Mouse (Mus musculus): ENCODE results near the gene Prr15l.

Gene Prr15l

DNA sequence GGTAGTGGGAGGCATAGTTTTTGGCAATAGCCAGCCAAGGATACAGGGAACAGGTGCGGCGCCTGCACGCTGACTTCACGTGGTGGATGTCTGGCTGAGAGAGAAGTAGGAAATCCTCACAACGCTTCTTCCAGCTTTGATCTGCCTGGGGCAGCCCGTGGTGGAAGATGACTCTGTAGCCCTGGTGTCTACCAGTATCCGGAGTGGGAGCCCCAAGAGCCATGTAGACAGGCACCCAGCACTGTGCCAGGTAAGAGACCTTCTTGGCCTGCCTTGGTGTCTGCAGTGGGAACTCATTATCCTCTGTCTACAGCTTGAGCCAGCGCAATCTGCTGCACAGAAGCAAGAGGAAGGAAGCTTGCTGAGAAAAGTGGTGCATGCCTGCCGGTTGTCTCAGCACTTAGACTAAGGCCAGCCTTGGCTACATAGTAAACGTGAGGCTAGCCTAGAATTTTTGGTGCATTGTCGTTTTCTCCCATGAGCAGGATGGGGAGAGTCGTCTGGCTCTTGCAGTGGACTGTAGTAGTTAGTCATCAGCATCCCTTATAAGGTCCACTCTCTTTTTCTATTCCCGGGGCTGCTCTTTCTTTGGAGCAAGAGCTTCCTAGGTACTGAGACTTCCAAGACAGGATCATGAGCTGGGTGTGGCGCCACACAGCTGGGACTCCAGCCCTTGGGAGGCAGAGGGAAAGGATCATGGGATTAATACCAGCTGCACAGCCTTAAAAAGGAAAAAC is 17.1 kb downstream of the Prr15l start:
- no peak for DNase-seq (ENCODE audit: low read depth, low spot score)

DNA sequence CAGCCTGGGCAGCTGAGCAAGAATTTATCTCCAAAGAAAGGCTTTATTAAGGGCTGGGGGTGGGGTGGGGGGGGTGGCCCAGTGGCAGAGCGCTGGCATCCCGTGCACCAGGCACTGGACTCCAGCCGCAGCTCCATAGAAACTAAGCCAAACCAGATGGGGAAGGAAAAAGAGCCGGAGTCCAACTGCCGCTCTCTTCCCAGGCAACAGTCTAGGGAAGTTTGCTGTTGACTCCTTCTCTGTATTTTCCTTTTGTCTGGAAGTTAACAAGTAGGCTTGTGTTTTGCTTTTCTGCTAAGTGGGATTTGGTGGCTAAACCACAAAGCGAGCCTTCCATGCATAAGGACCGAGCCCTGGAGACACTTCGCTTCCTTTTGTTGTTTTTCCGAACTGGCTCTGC is 18.6 kb downstream of the Prr15l start:
- no peak for DNase-seq (ENCODE audit: low read depth, low spot score)

DNA sequence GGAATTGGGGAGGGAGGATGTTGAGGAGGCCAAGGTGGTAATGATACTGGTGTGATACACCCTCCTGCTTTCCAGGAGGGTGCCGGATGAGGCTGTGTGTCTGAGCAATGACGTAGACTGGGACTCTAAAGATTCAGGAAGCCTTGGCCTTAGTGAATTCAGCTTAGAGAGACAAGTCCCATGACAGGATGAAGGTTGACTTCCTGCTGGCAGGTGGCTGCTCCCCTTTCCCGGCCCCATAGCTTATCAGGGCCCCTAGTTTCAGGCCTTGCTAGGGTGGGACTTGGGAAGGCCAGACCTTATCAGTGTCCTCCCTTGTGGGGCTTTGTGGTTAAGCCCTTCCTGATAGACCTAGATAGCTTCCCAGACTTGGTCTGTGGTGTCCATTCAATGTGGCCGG is 19.9 kb downstream of the Prr15l start:
- no peak for DNase-seq (ENCODE audit: low read depth, low spot score)

DNA sequence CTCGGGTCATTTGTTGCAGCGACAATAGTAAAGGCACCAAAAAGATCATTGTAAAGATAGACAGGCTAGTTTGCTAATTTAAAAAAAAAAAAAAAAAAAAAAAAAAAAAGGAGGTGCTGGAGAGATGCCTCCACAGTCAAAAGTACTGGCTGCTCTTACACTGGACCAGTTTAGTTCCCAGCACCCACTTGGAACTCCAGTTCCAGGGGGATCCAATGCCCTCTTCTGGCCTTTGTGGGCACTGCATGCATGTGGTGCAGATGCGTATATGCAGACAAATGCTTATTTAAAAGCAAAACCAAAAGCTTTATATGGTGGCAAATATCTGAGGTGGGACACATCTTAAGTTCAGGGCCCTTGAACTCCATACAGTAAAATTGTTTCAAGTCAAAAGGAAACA is 22.9 kb downstream of the Prr15l start:
- DNase-seq (ENCODE audit: low read depth, low spot score) = peak; percentile 84

DNA sequence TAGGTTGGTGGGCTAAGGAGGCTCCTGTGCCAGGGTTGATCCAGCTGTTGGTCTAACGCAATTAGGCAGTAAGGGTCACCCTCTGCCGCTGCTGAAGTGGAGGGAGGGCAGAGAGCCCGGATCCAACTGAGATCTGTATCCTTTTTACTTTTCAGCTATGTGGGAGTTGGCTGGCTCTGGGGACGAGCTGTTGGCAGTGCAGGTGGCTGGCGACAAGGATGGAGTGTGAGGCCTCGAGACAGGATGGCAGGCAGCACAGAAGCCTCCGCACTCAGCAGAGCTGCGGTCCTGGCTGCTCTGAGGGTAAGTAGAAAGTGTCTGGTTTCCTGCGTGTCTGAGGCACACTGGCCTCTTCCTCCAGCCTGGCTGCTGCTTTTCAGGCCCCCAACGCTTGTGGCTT is 24.5 kb downstream of the Prr15l start:
- DNase-seq (ENCODE audit: low read depth, low spot score) = no peak

DNA sequence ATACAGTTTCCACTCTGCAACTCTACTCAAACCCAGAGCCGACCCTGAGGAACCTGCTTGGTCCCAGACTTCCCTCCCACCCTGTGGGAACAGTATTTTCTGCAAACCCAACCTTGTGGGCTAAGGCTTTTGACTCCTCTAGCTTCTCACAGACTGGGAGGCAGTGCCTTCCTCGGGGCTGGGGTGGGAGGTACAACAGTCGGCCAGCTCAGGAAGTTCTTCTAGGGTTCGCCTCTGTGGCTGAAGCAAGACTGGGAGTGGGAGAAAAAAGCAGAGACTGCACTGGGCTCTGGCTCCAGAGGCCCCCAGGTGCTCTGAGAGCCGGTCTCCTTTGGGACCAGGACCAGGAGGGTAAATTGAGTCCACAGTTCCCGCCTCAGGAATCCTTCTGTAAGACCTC is 25.0 kb downstream of the Prr15l start:
- DNase-seq (ENCODE audit: low read depth, low spot score) = no peak

DNA sequence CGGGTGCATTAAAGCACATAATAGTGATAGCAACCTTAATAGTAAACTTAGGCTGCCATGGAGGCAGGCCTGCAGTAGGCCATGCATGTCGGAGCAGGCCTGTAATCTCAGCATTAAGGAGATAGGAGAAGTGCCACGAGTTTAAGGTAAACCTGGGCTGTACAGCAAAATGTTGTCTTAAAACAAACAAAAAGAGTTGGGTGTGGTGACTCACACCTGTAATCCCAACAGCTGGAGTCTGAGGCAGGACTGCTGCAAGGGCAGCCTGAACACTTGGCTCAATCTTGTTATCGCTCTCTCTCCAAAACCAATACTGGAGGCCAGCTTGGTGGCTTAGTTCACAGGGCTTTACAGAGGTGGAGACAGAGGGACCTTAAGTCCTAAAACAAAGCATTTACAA is 27.2 kb downstream of the Prr15l start:
- DNase-seq (ENCODE audit: low read depth, low spot score) = no peak

DNA sequence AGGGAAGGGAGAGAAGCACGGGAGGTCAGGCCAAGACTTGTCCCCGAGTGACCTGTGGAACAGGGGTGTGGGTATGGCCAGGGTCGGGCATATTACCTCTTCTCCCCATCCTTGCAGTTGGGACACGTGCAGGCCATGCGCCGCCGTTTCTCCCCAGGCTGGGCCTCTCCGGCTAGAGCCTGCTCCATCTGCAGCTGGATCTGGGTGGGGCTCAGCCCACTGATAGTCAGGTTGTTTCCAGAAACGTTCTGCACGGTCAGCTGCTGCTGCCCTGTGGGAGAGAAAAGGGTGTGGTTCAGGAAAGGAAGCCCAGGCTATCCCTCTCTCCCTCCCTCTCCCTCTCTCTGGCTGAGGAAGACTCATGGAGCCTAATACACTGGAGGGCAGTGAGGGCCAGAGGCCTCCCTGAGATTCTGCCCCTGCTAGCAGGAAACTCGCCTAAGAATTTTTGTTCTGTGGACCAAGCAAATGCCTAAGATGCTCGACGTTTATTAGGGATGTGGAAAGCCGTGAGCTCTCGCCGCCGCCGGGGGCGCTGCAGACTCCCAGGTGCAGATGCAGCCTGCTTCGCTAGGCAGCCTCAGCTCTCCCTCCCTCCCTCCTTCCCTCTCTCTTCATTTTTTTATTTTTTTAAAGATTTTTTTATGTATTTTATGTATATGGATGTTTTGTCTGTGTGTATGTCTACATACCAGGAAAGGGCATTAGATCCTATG is 28.3 kb downstream of the Prr15l start:
- peak; percentile 91 for DNase-seq (ENCODE audit: low read depth, low spot score)

DNA sequence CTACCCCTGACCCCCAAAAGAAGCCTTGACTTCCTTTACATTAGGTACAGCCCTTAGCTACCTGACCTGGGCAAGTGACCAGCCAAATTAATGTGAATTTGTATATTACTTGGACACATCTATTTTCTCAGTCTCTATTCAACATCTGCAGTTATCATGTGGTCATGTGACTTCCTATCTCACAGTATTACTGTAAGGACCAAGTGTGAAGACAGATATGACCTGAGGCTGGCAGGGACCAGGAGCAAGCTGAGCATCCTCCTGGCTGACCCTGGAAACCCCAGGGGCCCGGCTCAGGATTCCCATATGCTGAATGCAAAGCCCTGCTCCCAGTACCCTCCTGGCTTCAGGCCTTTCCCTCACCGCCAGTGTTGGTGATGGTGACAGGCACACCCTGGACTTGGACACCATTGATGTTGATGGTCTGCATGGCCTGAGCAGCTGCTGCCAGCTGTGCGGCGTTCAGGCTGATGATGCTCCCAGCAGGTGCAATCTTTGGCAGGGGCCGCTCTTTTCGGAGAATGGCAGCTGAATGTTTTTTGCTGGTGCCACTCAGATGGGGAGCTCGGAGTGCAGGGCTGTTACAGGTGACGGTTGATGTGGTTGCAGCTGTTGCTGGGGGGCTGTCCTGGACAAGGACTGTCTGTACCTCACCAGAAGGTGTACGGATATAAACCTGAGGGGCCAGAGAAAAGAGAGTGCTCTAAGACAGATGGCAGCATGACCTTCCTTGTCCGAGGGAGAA is 29.3 kb downstream of the Prr15l start:
- DNase-seq (ENCODE audit: low read depth, low spot score) = no peak

DNA sequence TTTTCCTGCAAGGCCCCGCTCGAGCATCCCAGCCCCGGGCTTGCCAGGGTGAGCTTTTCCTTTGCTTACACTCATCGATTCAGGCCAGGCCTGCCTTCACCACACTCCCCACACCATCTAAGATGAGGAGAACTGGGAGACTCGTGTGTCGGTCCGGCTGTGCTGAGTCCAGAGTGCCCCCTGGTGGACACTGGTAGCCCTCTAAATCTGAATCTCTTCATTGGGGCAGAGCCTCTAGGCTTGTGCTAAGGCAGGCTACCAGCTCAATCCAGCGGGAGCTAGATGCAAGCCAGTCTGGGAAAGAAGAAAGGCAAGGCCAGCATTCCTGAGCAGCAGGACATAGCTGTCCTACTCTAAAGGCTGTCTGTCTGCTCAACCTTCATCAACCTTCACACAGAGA is 35.7 kb downstream of the Prr15l start:
- peak; percentile 98 for DNase-seq (ENCODE audit: low read depth, low spot score)

DNA sequence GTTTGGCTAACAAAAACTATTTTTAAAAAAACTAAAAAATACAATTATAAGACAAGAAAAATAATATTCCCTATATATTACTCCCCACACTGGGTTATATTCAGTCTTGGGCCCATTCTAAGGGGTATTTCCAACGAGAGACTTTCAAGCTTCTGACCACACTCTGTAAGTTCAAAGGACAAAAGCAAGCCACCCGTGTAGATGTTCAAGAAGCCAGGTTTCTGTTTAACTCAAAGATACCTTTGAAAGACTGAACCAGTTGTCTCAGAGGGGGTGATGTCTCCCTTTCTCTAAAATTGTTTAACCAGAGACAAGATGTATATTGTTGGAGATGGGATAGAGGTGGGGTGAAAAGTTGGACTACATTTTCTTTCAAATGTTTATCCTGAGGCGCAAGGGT is 38.3 kb downstream of the Prr15l start:
- DNase-seq (ENCODE audit: low read depth, low spot score) = no peak

DNA sequence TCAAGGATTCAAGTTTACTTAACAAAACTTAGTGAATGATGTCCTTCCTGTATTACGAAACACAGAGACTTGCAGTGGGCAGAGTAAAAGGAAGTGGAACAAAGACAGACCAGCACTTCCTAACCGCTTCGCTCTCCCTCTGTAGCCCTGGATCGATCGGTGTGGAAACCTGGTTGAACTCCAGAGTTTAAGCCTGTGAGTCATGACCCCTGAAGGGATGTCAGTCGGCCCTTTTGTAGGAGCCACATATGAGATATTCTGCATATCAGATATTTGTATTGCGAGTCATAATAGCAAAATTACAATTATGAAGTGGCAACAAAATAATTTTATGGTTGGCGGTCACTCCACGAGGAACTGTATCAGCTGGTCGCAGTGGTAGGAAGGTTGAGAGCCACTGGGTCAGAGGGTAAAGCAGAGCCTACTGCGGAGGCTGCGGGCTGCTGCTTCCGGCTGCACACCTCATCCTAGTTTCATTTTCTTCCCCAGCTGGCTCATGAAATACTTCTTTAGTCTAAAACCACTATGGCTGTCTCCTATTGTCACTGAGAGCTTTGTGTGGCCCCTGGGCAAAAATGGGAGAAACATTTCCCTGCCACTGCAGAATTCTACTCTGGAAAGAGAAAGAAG is 39.1 kb downstream of the Prr15l start:
- DNase-seq (ENCODE audit: low read depth, low spot score) = no peak

DNA sequence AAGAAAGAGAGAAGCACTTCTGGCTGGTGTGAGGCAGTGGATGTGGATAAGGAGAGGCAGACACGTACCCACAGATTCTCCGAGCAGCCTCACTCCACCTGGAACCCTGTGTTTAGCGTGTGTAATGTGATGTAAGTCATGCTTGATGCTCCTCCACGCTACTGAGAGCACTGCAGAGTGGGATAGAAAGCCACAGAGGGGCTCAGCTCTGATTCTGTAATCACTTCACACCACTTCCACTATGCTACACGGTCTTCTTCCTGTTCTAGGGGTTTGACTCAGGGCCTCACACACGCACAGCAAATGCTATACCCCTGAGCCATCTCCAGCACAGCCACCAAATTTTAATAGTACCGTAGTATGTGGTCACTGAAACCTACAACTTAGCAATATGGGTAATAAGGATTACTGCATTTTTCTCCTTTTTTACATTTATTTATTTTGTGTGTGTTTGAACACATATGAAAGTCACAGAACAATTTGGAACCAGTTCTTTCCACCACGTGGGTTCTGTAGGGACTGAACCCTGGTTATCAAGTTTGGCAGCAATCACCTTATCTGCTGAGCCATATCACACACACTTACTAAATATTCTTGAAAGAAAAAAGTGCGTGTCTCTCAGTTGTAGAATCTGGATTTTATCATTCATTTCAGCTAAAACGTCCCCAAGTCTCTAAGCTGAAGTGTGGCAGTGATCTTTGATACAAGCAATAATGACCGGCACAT is 39.8 kb downstream of the Prr15l start:
- no peak for DNase-seq (ENCODE audit: low read depth, low spot score)

DNA sequence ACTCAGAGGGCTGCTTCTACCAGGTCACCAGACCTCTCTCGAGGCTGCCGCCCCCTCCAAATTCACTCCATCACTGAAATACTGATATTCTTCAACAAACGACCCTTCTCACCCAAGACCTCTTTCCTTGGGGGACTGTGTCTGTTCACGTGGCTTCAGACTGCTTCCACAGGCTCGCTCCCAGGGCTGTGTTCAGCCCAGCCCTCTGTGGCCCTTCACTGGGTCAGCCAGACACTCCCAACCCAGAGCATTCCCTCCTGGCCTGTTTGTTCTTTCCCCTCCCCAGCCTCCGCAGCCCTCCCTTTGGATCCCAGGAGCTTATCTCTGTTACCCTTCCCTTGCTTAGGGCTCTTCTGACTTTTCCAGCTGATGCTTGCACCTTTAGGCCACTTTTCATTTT is 40.6 kb downstream of the Prr15l start:
- no peak for DNase-seq (ENCODE audit: low read depth, low spot score)

DNA sequence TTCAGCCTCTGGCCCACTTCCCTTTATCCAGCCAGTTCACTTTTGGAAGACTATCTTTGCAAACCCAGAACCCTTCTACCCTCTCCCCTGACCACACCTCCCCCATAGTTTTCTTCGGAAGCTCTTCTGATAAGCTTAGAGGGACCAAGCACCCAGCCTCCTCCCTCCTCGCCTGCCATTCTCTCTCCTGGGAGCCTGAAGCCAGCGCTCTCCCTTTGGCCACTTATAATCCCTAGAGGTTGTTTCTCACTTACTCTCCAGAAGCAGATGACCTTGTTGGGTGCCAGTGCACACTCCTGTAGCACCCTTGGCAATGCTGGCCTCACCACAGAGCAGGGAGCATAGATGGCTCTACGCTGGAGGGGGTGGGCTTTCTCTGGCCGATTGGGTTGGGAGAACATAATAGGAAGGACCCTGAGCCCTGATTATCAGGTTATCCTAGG is 41.4 kb downstream of the Prr15l start:
- no peak for DNase-seq (ENCODE audit: low read depth, low spot score)

DNA sequence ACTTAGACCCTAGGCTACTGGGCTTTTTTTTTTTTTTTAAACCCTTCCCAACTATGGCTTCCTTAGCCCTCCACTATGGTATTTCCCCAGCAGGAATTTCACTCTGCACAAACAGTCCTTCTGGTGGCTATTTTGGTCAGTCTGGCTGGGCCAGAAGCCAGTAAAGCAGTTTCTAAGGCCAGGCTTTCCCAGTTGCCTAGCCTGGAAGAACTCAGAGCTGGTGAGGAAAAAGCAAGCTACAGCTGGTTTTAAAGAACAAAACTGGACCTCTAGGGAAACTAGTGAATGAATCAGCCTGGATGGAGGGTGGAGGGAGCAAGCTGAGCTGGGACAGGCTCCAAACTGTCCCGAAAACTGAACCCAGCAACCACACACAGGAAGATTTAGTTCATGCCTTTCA is 41.8 kb downstream of the Prr15l start:
- DNase-seq (ENCODE audit: low read depth, low spot score) = no peak

DNA sequence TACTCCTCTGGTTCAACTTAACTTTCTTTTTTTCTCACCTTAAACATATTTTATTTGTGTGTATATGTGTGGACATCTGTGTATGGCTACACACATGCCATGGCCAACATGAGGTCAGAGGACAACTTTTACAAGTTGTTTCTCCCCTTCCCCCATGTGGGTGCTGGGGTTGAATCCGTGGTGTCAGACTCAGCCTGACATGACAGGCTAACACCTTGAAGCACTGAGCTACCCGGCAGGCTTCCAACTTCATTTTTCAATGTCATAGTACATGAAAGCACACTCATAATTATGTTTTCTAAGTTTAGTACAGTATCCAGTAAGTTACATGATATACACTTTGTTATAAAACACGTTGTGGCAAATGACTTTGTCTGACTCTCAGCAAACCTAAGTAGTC is 42.4 kb downstream of the Prr15l start:
- no peak for DNase-seq (ENCODE audit: low read depth, low spot score)

DNA sequence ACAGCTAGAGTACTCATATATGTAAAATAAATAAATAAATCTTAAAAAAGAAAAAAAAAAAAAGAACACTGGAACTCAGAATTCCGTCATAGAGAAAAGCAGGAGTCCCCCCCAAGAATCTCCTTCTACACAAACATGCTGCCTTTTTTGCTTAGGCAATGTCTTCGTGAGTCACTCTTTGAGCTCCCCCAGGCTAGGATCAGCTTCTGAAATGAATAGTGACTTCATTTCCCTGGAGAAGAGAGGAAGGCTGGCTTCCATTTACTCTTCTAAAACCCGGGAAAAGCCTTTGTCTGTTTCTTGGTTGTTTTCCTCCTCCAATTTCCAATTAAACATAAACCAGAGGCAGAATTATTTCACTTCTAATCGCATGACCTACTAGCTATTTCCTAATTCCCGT is 45.0 kb downstream of the Prr15l start:
- DNase-seq (ENCODE audit: low read depth, low spot score) = no peak

DNA sequence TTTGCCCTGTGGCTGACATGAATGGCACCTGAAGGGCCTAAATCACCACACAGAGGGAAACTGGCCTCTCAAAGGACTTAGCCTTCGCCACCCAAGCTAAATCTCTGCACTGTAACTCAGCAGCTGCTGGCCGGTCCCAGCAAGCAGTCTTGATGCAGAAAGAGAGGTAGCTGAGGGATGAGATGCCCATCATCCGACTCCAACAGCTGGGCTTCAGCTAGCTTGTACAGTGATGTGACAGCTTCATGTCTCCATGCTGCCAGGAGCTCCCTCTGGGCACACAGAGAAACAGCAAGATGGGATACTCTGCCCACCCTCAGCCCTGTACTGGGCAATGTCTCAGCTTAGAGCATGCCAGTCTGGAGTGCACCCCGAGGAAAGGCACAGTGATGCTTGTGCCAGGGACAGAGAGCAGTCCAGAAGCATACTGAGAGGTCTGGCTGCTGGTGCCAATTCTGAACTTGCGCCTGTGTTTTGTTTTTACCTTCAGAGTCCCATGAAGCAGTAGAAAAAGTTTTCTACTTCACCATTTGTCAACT is 45.6 kb downstream of the Prr15l start:
- DNase-seq (ENCODE audit: low read depth, low spot score) = no peak

DNA sequence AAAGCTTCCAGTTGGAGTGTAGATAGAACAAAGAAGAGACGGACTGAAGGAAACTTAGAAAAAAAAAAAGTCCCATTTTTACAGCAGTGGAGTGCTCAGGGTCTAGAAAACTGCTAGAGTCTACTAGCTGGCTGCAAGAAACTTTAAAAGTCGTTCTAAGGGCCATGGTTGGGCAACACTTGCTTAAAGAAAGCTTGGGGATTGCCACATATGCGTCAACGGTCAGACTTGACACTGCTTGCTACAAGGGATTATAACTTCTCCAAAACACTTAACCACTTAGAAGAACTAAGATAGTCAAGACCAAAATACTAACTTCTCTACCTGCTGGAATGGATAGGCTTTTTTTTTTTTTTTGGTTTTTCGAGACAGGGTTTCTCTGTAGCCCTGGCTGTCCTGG is 46.9 kb downstream of the Prr15l start:
- DNase-seq (ENCODE audit: low read depth, low spot score) = no peak
